Mouse (Mus musculus): ENCODE measurements around the gene Gjd3.
A peak's percentile ranks its signal among the peaks of the same experiment; 100 is the strongest.

Gjd3 gene

DNA sequence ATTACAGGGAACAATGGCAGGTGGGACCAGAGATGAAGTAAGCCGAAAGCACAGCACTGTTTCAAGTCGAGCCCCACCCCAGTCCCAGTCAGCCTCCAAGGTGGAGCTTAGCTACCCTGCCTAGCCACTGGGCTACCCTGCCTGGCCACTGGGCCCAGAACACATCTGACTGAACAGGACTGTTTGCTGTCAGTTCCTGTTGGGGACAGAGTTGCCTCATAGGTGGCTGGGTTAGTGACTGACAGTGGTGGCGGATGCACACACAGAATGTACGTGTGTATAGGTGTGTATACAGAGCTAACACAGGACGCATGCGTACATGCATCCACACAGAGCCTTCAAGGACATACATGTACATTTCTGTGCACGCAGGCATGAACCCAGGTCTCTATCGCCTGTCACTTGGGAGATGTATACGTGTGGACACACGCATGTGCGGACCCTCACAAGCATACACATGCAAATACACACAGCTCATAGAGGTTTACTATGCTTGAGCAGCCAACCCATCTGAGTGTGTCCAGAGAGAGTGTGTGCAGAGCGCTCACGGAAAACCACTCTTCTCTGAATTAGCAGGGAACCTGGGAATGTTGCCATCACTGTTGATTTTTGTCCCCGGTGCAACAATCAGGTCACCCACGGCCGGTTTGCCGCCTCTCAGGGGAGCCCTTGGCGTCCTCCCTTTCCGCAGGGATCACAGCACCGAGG, 1.4 kb downstream of the Gjd3 start:
- no peak for DNase-seq (ENCODE audit: low read depth)

DNA sequence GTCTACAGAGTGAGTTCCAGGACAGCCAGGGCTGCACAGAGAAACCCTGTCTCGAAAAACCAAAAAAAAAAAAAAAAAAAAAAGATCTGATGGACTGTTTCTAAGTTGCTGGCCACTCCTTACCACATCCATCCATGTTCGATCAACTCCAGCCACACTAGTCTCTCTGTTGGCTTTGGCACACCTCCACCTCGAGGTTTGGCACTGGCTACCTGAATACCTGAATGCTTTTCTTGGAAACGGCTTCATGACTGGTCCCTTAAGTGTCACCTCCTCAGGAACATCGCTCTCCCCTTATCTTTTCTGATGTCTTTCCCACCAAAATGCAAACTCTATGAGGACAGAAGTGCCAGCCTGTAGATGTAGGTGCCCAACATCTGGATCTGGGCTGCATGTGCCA, 3.5 kb downstream of the Gjd3 start:
- DNase-seq (ENCODE audit: low read depth): no peak

DNA sequence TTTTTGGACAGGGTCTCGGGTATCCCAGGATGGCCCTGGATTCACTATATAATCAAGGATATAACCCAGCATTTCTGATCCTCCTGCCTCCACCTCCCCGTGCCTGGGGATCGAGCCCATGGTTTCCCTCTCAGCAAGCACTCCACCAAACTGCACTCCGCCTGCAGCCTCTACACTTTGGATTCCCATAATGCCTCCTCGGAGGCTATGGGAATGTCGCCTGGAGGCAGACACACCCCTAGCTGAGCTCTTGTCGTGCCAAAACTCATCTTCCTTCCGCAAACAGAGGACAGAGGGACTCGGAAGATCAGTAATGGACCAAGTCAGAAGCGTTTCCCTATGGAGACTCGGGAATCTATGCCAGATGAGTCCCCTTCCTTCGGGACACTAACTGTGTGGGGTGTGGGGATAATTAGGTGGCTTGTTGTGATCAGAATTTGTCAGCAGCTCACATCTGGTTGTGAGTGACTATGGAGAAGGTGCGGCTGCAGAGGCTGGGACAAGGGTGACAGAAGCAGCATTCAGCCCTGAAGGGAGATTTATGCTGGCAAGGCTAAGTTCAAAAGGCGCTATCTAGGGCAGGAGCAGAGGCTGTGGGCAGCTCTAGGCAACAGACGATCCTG, 4.2 kb downstream of the Gjd3 start:
- DNase-seq (ENCODE audit: low read depth): no peak

DNA sequence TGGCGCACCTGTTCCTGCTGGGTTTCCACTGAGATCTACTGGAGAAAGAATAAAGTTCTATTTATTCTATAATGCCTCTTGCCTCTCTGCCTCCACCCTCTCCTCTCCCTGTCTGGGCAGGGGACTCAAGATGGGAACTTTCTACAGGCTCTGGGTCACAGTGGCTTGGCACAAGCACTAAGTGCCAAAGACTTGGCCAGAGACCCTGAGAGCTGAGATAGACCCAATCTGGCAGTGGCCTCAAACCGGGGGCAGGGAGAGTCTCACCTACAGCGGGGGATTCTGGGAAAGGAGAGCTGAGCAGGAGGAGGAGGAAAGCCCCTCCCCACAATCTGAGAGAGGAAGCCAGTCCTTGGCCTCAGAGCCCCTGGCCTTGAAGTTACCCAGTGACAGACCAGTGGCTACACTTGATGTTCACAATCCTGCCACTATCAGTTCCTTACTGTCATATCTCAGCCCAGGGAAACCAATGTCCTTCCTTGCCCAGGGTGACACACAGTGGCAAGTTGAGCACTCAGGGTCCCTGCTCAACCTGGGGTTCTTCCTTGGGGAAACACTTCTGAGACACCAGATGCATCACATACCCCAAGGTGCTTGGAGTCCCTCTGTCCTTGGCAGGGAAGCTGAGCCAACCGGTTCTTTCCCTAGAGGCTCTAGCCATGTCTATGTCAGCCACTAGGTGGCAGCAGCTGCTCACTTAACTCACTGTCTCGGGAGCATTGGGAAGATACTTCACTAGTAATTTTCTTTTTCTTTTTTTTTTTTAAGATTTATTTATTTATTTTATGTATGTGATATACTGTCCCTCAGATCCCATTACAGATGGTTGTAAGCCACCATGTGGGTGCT, 7.7 kb downstream of the Gjd3 start:
- peak; percentile 70 for DNase-seq (ENCODE audit: low read depth)

DNA sequence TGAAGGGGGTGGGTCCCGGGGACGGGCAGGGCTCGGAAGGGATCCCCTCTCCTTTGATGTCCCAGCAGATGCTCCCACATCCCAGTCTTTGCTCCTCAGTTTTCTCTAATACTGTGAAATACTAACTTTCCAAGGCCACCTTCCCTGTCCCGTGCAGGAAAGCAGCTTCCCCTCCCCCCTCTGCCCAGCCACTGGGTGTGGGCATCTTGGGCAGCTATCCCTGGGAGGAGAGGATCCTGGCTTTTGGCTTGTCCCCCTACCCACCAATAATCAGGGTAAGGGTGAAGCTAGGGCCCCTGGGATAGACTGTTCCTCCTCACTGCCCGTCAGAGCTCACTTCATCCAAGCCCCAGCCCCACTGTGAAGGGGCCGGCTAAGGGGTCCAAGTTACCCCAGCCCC, 8.6 kb downstream of the Gjd3 start:
- no peak for DNase-seq (ENCODE audit: low read depth)

DNA sequence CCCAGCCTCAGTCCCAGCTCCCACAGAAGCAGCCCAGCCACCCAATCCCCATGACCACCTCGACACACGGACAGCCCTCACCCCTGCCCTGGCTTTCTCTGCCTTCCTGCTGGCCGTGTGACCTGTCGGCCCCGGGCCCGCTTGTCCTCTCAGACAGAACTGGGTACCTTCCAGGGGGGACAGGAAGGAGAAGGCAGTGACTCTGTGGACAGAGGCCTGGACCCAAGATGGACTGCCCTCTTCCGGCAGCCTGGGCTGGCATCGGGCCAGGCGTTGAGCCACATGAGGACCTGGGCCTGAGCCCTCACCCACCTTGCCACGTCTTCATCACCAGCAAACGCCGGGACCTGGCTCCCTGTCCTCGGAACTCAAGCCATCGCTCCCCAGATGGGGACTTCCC, 9.2 kb downstream of the Gjd3 start:
- no peak for DNase-seq (ENCODE audit: low read depth)

DNA sequence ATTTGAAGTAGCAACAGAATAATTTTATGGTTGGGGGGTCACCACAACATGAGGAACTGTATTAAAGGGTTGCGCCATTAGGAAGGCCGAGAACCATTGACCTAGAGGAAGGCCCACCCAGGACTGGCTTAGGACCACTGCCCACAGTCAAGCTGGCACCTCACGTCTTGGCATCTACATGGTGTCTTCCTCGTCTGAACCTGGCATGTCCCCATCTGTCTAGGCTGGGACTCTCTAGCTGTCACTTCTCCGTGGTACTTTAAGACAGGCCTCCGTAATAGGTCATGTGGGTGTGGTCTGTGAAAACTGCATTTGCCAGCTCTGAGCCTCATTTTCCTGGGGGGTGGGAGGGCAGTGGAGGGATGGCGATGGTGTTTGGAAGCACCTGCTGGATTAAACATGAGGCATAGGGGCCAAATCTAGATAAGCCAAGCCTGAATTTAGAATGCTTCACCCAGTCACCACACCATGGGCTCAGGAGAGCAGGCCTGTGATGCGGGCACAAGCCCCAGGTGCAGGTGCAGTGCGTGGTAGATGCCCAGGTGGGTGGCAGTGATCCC, 9.9 kb downstream of the Gjd3 start:
- DNase-seq (ENCODE audit: low read depth): no peak

DNA sequence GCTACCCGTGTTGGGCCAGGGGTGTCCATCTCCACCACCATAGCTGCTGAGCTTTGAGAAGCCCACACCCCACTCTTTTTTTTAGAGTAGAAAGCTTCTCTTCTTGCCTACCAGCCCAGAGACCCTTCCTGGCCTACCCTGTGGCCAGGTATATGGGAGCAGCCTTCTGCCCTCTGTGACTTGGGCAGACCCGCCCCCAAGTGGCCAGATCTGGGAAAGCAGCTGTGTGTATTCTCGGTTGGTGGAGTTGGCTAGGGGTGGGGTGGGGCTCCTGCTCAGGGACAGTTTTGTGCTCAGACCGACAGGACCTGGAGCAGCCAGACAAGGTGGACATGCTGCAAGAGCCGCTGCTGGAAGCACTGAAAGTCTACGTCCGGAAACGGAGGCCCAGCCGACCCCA, 10.6 kb downstream of the Gjd3 start:
- DNase-seq (ENCODE audit: low read depth): peak; percentile 76

DNA sequence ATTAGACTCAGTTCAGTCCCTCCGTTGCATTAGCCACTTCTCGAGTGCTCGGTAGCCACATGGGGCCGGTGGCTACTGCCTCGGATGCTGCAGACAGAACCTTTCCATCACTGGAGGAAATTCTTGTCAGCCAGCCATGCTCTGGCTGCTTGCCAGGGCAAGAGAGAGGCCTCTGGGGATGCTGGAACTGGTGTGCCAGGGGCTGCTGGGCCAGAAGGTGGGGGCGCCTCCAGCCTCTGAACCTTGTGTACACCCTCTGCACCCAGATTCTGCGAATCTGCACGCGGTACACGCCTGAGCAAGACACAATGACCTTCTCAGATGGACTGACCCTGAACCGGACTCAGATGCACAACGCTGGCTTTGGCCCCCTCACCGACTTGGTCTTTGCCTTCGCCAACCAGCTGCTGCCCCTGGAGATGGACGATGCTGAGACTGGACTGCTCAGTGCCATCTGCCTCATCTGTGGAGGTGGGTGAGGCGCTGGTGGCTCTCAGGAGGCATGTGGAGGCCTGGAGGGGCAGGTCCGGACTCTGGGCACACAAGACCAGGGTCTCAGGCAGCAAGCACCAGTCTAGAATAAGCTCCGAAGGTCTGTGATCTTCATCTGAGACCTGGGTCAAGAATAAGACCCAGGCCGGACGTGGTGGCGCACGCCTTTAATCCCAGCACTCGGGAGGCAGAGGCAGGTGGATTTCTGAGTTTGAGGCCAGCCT, 11.3 kb downstream of the Gjd3 start:
- no peak for DNase-seq (ENCODE audit: low read depth)

DNA sequence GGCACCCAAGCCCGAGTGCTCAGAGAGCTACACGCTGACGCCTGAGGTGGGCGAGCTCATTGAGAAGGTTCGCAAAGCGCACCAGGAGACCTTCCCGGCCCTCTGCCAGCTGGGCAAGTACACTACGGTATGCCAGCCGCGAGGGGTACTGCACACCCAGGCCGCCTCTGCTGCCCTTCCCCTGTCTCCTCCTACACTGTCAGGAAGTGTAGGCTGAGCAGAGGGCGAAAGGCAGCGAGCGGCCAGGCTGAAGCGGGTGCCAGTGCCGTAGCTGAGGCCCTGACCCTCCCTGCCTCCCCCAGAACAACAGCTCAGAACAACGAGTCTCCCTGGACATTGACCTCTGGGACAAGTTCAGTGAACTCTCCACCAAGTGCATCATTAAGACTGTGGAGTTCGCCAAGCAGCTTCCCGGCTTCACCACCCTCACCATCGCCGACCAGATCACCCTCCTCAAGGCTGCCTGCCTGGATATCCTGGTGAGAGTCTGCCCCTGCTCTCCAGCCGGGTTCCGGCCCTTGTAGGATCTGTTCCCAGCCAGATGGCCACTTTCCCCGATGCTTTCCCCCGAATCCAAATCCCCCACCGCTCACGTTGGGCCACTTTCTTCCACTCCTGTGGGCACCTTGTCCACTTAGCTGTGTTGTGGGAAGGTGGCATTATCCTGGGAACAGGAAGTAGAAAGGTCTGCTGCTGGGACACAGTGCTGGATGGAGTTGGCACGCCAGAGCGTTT, 12.5 kb downstream of the Gjd3 start:
- no peak for DNase-seq (ENCODE audit: low read depth)

DNA sequence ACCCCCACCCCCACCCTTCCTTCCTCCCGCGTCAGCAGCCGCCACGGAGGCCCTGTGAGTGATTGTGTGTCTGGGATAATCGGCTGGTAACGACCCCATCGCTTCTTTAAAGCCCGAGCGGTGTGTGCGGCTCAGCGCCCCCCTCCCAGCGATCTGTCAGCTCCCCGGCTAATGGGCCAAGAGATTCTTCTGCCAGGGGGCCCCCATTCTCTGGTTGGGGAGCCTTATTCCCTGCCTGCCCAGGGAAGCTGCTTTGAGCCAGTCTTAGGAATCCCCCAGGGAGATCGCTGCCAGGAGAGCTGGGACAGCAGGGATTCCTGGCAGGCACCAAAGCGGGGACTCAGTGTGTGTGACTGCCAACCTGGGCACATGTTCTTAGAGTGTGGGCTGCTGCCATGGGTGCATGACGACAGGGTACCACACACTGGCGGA, 13.3 kb downstream of the Gjd3 start:
- no peak for DNase-seq (ENCODE audit: low read depth)

DNA sequence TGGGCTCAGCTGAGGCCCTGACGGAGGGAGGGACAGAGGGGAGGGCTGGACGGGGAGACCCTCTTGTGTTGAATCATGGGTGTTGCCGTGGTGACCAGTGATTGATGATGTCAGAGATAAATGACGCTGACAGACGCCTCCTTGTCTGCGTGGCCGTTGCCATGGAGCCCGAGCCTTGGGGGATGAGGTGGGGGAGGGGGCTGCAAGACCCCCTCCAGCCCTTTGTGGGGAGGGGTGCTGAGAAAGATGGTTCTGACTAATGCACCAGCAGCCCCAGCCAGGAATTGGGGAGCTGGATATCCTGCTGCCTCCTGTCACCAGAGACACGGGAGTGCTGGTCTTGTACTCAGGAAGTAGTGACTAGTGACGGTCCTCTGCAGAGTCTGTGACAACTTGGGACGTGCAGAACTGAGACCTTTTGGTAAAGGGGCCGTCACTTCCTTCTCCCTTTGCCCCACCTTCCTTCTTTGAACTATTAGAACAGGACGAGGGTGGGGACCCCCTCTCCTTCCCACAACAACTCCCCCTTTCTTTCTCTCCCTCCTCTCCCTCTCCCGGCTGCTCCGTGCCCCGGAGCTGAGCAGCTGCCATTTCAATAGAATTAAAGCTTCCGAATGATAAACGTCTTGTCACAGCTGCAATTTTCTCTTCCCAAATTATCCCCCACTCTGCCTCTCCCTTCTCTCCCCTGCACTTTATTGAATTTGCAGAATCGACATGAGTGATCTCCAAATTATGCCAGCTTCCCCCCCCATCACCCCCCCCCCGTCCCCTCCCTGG, 13.9 kb downstream of the Gjd3 start:
- no peak for DNase-seq (ENCODE audit: low read depth)

DNA sequence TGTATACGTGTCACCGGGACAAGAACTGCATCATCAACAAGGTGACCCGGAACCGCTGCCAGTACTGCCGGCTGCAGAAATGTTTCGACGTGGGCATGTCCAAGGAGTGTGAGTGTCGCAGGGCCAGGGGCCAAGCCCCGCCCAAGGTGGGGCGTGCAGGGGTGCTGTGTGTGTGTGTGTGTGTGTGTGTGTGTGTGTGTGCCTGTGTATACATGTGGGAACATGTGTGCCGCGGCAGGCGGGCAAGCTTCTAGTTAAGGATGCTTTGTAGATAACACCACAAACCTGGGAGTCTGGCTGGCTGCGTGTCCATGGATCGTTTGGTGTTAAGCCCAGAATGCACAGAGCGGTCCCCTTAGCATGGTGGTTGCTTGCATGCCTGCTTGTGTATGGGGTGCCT, 14.7 kb downstream of the Gjd3 start:
- no peak for DNase-seq (ENCODE audit: low read depth)

DNA sequence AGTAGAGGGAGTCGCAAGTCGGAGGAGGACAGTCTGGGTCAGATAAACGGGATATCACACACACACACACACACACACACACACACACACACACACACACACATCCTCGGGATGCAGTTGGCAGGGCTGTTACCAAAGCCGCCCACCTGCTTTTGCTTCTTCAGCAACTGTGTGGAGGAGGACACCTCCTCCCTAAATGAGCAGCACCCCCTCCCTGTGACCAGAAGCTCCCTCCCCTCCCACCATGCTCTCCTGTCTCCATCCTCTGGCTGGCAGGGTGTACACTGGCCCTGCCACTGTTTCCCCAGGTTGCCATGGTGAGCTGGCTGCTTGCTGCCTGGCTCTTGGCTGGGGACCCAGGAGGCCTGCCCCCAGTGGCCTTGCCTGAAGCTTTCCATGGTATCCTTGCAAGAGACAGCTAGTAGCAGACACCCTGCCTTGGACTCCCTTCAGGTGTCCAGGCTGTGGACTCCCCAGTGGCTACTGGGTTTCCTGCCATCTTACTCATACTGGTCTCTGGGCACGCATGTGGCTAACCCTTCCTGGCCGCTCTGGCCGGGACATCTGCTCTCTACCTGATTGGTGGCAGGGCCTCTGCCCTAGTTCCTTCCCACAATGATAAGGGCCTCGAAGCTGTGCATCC, 16.2 kb downstream of the Gjd3 start:
- no peak for DNase-seq (ENCODE audit: low read depth)

DNA sequence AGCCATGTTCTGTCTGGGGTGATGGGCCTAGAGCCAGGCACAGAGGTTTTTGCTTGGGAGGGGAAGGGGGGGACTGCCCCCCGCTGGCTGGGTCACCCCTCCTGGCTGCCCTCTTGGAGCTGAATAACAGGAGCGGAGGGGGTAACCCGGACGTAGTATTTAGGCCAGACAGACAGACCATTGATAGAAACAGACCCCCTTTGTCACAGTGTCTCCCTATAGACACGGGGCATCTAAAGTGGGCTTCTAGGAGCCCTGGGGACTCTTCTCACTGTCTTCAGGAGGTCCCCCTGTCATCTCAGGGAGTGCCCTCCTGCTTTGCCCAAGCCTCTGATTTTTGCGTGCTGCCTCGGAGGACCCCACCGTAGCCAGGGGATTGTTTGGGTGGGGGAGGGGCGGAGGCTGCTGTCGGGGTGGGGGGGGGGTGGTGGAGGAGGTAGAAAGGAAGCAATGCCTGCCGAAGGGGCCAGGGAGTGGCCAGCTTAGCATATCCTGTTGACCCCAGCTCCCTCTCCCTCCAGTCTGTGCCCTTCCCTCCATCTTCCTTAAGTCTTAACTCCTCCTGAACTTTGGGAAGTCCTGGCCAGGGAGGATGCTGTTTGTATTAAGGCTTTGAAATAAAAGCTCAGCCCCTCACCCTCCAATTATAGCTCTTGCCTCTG, 17.3 kb downstream of the Gjd3 start:
- no peak for DNase-seq (ENCODE audit: low read depth)

DNA sequence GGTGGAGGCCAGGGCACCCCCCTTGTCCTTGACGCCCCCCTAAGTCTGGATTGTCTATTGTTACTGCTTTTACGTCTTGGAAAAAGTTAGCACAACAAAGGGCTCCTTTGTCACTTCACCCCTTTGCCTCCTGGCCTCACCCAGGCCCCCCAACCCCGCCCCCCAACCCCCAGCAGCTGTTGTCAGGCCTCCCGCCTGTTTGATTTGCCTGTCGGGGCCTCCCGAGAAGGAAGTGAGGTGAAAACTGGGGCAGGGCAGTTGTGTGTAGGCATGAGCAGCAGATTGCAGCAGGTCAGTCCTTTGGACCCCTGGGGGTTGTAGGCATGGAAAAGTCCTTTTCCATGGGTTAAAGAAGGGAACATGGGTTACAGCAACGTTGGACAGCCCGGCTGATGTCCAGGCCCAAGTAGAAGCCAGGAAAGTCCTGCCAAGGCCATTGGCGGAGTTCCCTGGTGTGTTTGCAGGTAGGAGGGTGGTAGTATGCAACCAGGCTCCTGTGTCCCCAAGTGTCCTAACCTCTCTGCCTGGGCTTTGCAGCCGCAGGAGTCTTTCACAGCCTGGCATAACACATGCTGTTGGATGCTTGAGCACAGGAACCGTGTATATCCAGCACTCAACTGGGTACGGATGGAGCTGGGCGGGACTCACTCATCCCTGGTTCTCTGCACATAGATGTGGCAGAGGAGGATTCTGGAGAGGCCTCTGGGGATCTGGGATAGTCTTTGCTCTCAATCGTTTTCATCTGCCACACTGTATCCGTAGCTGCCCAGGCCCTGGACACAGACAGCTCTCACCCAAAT, 18.0 kb downstream of the Gjd3 start:
- no peak for DNase-seq (ENCODE audit: low read depth)

DNA sequence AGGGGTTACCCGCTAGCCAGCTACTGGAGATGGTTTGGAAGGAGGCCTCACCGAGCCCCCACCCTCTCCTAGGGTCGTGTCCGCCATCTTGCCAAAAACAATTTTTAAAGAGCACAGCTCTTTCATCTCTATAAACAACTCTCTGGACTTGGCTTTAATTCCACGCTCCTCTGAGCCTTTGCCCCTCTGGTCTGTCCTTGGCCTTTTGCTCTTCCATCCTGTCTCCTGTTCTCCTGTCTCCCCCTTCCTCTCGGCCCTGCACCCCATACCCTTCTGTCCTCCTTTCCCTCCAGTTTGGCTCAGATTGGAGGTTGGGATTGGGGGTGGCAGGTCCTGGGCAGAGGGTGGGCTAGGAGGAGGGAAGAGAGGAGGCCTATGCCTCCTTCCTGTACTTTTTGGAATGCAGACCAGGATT, 18.6 kb downstream of the Gjd3 start:
- no peak for DNase-seq (ENCODE audit: low read depth)

DNA sequence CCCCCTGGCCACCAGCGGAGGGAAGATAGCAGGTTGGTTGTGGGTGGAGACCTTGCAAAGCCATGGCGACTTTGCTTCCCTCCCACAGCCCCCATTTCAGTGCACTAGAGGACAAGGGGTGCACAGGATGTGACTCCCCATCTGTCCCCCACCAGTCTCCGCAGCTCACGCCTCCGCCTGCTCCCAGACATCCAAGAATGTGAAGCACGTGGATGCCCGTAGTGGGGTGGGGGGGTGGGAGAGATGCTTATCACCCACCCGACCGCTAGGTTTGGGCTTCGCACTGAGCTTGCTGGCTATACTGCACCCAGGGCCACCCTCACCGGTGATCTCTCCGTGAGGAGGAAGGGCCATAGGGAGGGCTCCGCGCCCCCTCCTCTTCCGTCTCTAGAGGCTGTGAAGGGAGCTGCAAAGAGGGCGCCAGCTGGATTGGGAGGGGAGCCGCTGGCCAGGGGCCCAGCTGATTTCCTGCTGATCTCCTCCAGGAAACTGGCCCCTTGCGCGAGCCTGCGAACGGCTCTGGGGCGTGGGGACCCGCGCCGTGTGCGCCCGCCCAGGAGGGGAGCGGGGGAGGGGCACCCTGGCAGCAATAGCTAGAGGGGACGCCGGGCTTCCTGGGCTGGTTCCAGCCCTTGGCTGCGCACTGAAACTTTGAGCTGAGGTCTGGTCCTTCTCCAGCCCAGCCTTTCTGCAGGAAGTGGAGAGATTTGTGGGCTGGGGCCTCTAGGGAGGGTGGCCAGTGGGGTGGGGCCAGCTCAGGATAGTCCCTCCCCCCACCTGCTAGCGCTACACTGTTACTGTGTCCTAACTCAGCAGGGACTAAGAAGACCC, 19.4 kb downstream of the Gjd3 start:
- DNase-seq (ENCODE audit: low read depth): no peak

Data from c-Kit-positive CD71-positive TER-119-negative erythroid progenitor cells, embryonic 14.5 days (primary cell).